ENCODE assay signal across 8 mouse cellular contexts in genomic region chr19:45574941-45575631, GRCm38 (mm10). TPM values are rescaled to one million over a fixed set of nuclear protein-coding genes. Genes with fewer than 3 reads are reported as not detected.
DNase-seq lines count a peak whose midpoint lies in the region; ATAC-seq lines count a peak whose summit lies in the region.

No protein-coding gene starts in this region.

- peaks cover 53% of the 10 kb centered on the region for H3K4me1 ChIP-seq in limb, embryonic 13.5 days

- peak; percentile 28 for DNase-seq in embryo, embryonic 9.5 days (ENCODE audit: extremely low spot score)
- DNase-seq in embryo, embryonic 11 days: no peak
- DNase-seq in MEL-GATA-1-ER (ENCODE audit: extremely low read depth, low read depth): peak; percentile 33
- peak; percentile 46 to 49 for DNase-seq in natural killer cell, adult 2 months (ENCODE audit: low spot score in 2 of 2)
- DNase-seq in frontal cortex, adult 2 months (ENCODE audit: extremely low spot score in 1 of 2, low spot score in 1 of 2): no peak
- no peak for DNase-seq in embryo, embryonic 10.5 days (ENCODE audit: low spot score)
- no peak for DNase-seq in adrenal gland, adult 2 months

- peak overlapping the region; percentile 15; the same call in 1 of the 2 replicates for H3K27ac ChIP-seq in limb, embryonic 13.5 days

- 0 out of 2 replicates have a peak overlapping the region, but pooled peaks have one; percentile 19 for H3K9ac ChIP-seq in limb, embryonic 13.5 days

- no peaks in the 10 kb centered on the region for H3K9me3 ChIP-seq in limb, embryonic 13.5 days

- H3K4me2 ChIP-seq in limb, embryonic 13.5 days (replicated peaks): 0 out of 2 replicates have a peak overlapping the region, but pooled peaks have one; percentile 4

- WGBS in limb, embryonic 13.5 days: 43% methylated on average over 19 of the region's 19 CpGs

- no peak overlapping the region for H3K4me3 ChIP-seq in limb, embryonic 13.5 days

- H3K27me3 ChIP-seq in limb, embryonic 13.5 days: no peaks in the 10 kb centered on the region

- ATAC-seq in limb, embryonic 13.5 days (ENCODE audit: low FRiP score, low read depth): no peak

- H3K36me3 ChIP-seq in limb, embryonic 13.5 days: peaks cover 47% of the 10 kb centered on the region

RNA-seq across cellular contexts. Expression of gene Gm17018, which starts 14.7 kb away (rescaled TPM):
- 45.0 and 47.7 TPM in 2 replicates for polyA plus RNA-seq in limb, embryonic 13.5 days (2015; fragmentation: Nextera tagmentation; extraction: Ambion mirVana)
- polyA plus RNA-seq in frontal cortex, adult 2 months (2012; rRNA removed): 51.8 and 52.6 TPM in 2 replicates
- total RNA-seq in adrenal gland, adult 2 months (2021): 10 to 100 TPM; 29.0 to 38.0 TPM
- 0.98 and 2.1 TPM in 2 replicates for polyA plus RNA-seq in adrenal gland, adult 2 months (2012; rRNA removed)

RNA-seq across cellular contexts. Expression of gene Poll, which starts 14.8 kb away (rescaled TPM):
- polyA plus RNA-seq in limb, embryonic 13.5 days (2015; fragmentation: Nextera tagmentation; extraction: Ambion mirVana): 14.5 and 16.1 TPM in 2 replicates
- polyA plus RNA-seq in frontal cortex, adult 2 months (2012; rRNA removed): 8.9 and 10.7 TPM in 2 replicates
- total RNA-seq in adrenal gland, adult 2 months (2021): 10 to 100 TPM; 10.3 to 14.9 TPM
- polyA plus RNA-seq in adrenal gland, adult 2 months (2012; rRNA removed): 11.3 and 11.9 TPM in 2 replicates

Comparison
In these comparisons a context has a peak if more than half of its experiments do, and no peak if none do; other contexts are left out.
1. DNase-seq: peak in embryo, embryonic 9.5 days (single experiment), MEL-GATA-1-ER (single experiment) and natural killer cell, adult 2 months (2 of 2); none in embryo, embryonic 11 days (single experiment), frontal cortex, adult 2 months (0 of 2), embryo, embryonic 10.5 days (single experiment) and adrenal gland, adult 2 months (single experiment).
2. RNA of gene Gm17018, which starts 14.7 kb away (polyA plus RNA-seq): 51.8 to 52.6 TPM in frontal cortex, adult 2 months and 45.0 to 47.7 TPM in limb, embryonic 13.5 days; 0.98 to 2.1 TPM in adrenal gland, adult 2 months; every median in the first group is over 10 times any median in the second.